Mouse (Mus musculus): ENCODE results near the gene Rpl3.

DNA sequence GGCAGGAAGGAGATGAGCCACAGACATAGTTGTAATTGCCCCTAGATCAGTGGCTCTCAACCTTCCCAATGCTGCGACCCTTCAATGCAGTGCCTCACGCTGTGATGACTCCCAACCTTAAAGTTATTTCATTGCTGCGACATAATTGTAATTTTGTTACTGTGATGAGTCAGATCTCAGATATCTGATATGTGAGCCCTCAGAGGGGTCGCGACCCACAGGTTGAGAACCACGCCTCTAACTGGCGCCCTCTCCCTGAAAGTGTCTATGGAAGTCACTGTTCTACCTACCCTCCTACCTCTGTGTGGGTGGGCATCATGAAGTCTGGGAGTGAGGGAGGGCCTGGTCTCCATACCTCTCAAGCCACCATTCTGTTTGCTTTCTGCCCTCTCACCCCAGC, 22.7 kb upstream of the Rpl3 start:
- TF ChIP-seq TAL1 (IDR thresholded peaks at IDR 0.05; ENCODE audit: low read length) (no peak), GATA1 (IDR thresholded peaks at IDR 0.05; ENCODE audit: low read length) (no peak)

Measured in erythroblast, embryonic 14.5 days (primary cell).